Mouse (Mus musculus) MN1 (cell line): ENCODE data around the gene Rin3.
A peak's percentile ranks its signal among the peaks of the same experiment; 100 is the strongest.

ENCODE experiments used
- DNase-seq: peaks from one replicate; pipeline ENCODE4 v3.0.0-alpha.2; 2016; ENCODE audit warnings: low spot score

The Rin3 gene

DNA sequence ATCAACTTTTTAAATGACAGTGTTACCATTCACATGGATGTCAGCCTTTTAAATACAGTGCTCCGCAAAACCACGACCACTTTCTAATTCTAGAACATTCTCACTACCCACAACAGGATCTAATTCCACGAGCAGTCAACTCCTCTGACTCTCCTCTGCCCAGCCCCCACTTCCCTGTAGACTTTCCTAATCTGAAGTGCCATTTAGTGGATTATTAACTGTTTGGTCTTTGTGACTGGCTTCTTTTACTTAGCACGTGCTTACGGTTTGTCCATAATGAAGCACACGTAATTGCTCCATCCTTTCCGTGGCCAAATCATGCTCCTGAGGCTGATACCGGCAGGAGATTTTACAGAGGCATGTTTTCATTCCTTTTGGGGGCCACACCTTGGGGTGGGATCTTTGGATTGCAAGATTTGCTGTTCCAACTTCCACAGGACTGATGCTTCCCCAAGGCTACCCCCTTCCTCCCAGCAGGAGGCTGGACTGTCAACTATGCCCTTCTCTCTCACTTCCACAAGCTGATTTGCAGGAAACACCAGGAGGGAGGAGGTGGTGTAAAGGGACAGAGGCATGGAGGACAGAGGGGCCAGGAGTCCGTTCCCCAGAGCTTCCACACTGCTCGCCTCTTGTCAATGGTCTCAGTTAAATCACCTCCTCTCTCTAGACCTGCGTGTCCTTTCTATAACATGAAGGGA lies 139.9 kb downstream of the Rin3 start:
- DNase-seq, result no peak

DNA sequence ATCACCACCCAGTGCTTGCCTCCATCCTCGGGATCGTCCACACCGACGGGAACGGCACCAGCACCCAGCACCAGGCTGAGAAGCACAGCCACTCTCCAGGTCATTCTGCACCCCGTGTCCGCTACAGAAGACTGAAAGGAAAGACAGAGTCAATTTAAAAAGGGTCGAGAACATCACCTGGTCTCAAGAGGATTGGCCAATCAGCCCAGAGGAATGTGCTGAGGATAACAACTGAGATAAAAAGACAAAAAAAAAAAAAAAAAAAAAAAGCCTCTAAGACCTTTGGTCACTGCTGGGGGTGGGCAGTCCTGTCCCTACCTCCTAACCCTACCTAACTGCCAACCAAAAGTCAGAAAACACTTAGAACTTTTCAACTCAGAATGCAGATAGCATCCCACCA lies 140.8 kb downstream of the Rin3 start:
- no peak for DNase-seq

DNA sequence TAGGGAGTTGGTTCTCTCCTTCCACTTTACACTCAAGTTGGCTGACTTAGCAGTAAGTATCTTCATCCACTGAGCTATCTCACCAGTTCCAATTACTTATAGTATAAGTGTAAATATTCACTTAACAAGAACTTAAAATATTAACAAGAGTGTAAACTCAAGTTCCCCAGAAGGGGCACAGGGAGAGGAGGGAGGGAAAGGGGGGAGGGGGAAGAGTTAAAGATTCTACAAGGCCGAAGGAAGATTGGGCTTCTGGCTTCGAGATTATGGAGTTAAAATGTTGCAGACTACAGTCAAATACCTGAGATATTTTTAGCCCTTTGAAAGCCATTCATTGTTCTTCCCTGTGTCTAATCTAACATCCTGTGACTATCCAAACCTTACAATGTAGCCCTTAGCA lies 141.6 kb downstream of the Rin3 start:
- no peak for DNase-seq

DNA sequence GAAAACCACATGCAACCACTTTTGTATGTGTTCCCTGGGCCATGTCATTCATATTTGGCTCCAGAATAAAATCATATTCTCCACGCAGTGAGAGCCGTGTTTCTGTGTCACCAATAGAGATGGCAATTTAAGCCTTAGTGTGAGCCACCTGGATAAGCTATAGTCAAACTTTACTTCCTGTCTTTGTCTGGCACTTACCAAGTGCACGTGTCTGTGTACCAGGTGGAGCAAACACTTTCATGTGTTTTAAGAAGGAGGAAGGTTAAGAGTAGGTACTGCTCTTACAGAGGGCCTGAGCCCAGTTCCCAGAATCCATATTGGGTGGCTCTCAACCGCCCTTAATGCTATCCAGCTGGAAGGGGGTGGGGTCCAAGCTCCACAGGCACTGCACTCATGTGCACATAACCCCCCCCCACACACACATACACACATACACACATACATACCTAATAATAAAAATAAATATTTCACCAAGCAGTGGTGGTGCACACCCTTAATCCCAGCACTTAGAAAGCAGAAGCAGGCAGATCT lies 142.3 kb downstream of the Rin3 start:
- DNase-seq, result no peak

DNA sequence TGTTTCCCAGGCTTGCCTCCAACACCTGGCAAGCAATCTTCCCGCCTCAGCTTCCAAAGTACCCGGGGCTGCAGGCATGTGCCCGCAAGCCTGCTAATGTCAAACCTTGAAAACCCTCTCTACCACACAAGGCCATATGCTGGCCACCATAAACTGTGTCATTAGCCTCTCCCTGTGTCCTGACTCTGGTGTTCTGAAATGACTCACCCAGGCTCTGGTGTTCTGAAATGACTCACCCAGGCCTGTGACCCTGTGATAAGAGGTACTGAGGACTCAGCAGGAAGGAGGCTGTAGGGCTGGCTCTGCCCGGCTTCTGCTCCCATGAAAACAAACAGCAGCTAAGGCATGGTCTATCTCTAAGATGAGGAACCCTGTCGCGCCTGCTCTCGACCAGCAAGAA lies 143.4 kb downstream of the Rin3 start:
- DNase-seq, result peak; percentile 85

DNA sequence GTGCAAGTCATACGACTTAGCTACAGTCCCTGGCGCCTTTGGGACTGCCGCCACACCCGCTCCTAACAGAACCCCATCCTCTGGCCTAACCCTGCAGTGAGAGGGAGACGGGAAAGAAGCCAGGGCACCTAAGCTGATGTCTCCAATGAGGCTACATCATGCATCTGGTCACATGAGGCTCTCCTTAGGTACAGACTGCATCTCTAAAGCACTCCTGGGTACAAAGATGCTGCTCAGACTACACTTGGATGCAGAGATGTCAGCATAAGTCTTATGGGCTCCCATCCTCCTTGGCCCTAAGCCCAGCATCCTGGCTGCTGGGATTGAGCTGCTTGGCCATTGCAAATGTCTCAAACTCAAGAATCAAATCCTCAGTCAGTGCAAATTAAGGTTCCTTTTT lies 146.8 kb downstream of the Rin3 start:
- peak; percentile 61 for DNase-seq

DNA sequence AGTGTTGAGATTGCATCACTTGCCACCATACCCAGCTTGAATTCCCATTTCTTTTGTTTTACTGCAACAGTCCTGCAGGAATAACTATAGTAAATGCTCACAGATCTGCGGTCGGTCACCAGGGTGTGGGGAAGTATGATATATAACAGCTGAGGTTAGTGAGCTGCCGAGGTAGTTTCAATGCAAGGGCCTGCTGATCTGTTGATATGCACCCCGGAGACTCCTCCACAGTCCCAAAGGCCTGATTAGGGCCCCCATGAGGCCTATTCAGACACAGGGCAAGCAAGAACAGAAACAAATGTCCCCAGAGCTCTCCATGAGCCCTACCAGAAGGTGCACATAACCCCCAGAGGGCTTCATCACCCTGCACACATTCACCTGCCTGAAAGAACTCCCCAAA lies 147.4 kb downstream of the Rin3 start:
- DNase-seq, result peak; percentile 17

DNA sequence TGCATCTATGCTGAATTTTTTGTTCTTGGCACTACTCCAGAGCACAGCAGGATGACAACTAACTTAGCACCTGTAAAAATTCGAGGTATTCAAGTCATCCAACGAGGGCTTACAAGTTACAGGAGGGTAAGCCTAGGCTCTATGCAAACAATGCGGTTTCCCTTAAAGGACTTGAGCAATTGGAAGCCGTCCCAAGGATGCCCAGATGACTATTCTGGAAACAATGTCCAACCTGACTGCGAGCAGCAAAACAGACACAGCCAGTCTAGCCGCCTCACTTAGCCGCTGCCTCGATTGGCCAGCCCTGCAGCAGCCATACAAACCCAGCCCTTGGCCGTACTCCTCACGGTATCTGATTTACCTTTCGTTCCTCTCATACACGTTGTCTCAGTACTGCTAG lies 149.4 kb downstream of the Rin3 start:
- DNase-seq, result no peak

DNA sequence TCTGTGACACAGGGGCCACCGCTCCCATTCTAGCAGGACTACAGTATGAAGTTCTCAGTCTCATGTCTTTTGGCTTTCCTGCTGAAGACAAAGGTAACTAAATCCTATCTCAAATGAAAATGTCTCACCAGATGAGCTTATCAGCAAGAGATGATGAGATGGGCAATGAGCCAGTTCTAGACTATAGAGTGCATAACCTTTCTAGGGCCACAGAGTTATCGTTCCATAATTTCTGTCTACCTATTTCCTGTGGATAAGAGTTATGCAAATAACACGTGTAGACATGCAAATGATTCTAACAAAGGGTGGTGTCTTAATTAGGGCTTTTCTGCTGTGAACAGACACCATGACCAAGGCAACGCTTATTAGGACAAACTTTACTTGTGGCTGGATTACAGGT lies 151.3 kb downstream of the Rin3 start:
- DNase-seq, result no peak

DNA sequence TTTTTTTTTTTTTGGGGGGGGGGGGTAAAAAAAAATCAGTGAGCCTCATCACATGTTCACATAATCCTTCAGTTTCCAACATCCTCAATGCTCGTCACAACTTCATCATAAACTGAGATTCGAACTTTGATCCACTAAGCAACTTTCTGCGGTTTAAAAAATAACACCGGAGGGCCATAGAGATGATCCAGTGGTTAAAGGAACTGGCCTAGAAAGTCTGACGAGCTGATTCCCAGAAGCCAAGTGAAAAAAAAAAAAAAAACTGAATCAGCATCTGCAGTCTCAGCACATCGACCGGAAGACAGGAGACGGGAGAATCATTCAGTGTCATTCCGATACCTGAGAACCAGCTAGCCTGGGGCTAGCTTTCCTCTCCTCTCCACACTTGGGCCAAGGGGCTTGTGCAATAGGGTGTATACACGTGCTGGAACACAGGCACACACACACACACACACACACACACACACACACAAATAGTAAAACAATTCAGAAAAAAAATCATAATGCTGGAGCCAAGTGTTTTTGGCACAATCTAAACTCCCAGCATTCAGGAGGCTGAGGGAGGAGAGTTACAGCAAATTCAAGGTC lies 154.2 kb downstream of the Rin3 start:
- DNase-seq, result no peak

DNA sequence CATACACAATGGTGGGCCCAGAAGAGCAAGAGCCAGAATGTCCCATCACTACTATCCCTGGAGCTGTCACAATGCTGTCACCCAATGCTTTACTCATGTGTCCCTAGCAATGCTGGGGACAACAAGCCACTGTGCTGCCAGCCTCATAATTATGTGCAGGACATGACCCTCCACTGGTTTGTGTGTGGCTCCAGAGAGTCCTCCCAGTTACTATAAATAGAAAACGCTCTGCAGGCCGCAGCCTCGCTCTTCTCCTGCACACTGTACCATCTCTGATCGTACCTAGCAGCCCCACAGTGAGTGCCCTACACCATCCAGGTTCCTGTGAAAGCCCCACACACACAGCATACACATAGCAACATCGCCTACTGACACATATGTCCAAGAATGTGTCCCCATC lies 155.1 kb downstream of the Rin3 start:
- no peak for DNase-seq

DNA sequence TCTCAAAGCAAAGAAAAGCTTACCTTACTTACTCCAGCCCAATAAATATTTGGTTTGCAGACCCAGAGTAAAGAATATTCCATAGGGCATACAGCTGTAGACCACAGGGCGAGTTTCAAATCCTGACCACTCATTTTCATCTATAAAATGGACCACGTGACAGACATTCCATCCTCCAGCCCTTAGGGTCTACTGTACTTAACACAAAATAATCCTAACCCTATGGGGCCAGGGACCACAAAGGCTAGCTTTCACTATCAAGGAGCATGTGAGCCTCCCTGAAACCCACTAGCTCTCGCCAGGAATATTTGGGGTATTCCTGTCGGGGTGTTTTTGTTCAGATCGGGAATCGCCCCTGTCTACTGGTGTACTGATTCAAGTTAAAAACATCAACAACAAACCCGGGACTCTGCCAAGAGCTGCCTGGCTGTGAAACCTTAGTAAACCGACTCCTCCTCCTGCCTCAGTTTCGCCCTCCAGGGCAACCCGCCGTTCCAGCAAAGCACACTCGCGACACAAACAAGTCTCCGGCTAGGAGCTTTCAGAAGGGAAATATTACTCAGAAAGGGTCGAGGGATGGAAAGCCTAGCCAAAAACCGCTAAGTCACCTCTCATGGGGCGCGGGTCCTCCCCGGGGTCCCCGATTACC lies 156.3 kb downstream of the Rin3 start:
- no peak for DNase-seq

DNA sequence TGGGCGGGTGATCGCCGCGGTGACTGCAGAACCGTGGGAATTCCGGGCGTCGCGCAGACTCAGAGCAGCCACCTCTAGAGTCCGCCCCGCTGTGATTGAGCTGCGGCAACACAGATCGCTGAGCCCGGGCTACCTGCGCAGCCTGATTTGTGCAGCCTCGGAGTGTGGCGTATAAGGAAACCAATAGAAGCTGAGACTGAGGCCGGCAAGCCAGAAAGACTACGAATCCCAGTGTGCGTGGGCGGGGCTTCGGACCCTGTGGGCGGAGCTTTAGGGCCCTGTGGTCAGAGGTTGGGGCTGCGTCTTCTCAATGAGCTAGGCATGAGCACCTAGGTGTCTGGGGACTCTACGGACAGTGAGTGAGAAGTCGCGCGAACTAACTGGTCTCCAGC lies 156.8 kb downstream of the Rin3 start, which contains the start of gene Lgmn:
Gene Lgmn, minus strand, starts transcription at position 182 of the 392 bp plus-strand sequence.
- peak; percentile 97 for DNase-seq
